Mouse (Mus musculus): ENCODE data around the gene Samd14. TPM values are rescaled to one million over a fixed set of nuclear protein-coding genes. Genes with fewer than 3 reads are reported as not detected.

The Samd14 gene
- total RNA-seq, 2 experiments from 2014 or later: 38.2 to 42.8 TPM

DNA sequence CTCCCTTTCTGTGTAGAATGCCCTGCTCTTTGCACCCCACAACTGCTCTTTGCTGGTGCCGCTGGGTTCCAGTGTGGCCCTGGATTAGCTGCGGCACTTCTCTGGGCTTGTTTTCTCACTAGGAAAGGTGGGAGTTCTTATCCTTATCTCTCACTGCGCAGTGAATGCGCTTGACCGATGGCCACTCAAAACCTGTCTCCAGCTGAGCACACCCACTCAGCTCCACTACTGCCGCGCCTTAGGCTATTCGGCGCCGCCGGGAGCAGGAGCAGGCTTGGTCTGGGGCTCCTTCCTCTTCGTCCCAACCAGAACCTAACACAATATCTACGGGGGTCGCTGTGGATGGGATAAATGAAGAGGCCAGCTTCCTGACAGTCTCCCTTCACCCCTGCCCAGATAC is 23.9 kb downstream of the Samd14 start:
- DNase-seq (ENCODE audit: low spot score in 2 of 2): no peak

DNA sequence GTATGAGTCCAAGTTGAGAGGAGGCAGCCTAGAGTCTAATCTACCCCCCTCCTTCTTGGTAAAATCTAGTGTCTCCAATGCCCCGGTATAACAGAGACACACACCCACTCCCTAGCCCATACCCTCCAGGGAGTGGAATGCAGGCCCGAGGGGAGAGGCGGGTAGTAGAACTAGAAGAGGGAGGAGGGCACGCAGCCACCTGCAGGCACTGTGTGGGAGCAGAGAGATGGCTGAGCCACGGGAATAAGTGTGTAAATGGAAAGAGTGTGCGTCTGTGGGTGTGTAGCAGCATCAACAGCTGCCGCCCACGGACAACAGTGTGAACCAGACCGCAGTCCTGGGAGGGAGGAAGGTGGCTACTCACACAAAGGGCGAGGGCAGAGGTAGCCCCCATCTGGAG is 25.2 kb downstream of the Samd14 start:
- DNase-seq (ENCODE audit: low spot score in 2 of 2): peak in 1 of 2 experiments; percentile 60

DNA sequence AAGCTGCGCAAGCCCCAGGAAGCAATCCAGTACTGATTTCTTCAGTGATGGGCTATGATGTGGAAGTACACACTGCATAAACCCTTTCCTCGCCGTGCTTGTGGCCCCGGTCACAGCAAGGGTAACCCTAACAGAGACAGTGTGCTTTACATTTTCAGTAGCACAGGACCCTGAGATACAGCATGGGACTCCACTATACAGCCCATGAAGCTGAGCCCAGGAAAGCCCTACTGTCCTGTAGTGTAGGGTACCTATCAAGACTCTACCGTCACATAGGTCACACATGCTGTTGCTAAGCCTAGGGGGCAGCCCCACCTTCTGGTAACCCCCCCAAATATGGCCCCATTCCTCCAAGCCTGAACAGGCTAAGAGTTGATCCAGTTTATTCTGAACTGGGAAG is 26.8 kb downstream of the Samd14 start:
- DNase-seq (ENCODE audit: low spot score in 2 of 2): no peak

DNA sequence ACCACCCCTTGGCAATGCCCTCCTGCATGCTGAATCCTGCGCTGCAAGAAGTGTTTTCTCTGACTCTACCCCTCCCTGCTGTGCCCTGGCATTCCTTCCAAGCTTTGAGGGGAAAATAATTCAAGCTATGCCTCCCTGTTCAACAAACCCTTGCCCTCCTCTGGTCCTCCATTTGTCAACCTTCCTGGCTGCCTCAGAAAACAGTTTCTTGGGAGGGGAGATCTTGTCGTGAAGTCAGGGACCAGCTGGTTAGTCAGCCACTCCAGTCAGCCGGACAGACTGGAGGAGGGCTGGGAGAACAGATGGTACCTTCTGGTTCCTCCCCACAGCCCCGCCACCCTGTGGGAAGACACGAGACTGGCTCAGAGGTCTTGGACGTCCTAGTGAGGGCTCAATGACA is 27.6 kb downstream of the Samd14 start:
- no peak for DNase-seq (ENCODE audit: low spot score in 2 of 2)

DNA sequence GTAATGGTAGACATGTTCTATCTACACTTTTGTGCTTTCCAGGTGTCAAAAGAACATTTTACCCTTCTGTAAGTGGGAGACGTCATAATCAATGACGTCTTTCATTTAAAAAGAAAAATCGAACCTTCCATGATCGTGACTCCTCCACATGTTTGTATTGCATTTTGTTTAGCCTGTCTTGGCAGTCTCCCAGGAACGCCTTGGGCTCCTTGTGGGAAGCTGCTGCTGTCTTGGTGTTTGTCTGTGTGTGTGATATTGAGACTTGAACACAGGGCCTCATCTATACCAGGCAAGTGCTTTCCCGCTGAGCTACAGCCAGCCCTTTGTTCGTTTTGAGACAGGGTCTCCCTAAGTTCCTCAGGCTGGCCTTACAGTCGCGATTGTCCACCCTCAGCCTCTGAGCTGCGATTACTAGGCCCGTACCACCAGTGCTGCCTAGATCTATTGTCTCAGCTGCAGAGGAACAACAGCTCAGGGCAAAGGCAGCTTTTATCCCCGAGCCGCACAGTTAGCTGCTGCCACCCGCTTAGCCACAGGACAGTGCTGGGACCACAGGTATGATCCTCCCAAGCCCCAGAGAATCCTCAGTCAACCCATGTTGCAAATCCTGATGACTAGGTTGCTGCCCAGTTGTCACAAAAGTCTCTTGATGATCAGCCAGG is 28.6 kb downstream of the Samd14 start:
- DNase-seq (ENCODE audit: low spot score in 2 of 2): peak in 1 of 2 experiments; percentile 52

DNA sequence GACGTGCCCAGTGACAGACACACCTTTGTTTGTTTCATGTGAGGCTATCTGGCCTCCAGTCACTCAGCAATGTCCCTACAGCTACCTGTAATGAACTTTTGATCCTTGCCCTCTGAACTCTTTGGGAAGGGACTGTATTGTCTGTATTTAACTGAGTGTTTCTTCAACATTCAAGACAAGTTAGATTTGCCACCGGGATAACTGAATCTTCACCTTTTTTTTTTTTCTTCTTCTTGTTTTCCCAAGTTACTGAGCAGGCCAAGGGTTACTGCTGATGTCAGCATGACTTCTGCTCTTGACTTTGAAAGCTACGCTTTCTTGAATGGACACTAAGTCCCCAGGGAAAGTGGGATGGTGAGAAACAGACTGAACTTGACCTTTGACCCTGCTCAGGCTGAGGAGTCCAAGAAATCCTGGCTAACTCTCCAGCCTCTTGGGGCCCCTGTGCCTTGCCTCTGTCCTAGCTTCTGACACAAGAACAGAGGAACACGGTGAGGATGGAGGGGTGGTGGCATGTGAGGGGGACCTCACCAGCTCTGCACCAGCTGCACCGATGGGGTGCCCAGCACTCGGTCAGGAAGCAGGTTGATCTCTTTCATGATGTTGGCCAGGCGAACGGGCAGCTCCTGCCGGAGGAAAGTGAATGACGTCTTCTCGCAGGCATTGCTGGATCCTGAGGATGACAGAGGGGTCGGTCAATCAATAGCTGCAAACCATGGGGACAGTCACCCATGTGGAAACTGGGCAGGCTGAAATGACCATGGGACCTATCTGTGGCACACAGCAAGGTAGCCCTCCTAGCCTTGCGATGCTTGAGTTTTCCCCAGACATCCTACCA is 29.4 kb downstream of the Samd14 start:
- no peak for DNase-seq (ENCODE audit: low spot score in 2 of 2)

DNA sequence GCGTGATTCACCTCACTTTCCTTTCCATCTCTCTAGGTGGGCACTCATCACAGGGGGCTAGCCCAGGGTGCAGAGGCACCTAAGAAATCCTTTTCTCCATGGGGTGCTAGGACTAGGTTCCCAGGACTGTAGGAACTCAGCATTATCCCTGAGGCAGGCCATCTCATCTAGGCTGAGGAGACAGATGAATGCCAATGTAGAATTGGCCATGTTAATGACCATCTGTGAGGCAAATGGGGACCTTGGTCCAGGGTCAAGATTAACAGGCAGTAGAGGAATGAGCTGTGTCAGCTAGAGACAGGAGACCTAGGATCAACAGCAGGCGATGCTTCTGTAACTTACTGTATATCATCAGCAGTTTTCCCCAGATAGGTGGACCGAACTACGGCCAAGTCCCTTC is 30.1 kb downstream of the Samd14 start:
- no peak for DNase-seq (ENCODE audit: low spot score in 2 of 2)

DNA sequence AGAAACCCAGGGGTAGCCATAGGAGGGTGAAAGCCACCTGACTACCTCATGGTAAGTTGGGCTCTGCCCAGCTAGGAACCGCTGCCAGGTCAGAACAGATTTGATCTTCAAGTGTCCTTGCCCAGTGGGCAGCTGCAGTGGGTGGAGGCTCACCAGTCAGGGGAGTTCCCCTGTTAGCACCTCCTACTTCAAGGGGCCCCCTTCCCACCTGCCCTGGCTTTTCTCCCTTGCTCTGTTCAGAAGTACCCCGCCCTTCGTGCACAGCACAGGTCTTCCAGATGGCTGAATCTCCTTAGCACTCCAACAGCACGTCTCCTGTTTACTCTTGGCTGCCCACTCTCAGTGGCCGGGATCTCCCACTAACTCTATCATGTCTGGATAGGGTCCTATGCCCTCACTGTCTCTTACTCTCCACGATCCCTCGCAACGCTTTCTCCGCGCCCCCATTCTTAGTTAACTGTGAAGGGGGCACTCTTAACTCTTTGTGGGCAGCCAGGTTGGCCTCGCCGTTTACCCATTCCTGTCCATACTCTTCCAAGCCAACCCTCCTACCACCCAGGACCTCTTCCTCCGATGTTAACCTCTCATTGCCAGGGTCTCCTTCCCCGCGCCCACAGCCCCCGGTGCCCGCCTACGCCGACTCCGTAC is 30.9 kb downstream of the Samd14 start:
- peak in 1 of 2 experiments; percentile 51 for DNase-seq (ENCODE audit: low spot score in 2 of 2)

DNA sequence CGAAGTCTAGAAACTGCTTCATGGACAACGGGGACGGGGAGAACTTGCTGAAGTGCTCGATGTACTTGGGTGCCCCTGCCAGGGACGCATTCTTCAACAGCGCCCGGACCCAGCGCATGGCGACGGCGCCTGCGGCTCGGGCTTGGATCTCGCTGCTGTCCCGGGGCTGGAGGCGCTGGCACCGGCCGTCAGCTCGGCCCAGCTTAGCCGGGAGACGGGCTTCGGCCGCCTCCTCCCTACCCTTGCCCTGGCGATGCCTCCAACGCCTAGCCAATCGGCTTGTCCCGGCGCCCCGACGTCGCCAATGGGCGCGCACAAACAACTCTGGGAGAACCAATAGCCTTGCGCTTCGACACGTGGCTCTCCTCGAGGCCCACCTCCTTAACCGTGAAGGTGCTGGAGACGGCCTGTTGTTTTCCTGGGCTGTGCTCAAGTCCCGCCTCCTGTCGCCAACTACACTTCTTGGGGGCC is 31.5 kb downstream of the Samd14 start, which contains the start of gene Pdk2:
TSS of gene Pdk2 (minus strand) at position 216 of the 471 bp plus-strand sequence.
- peak; percentile 97 to 98 for DNase-seq (ENCODE audit: low spot score in 2 of 2)

DNA sequence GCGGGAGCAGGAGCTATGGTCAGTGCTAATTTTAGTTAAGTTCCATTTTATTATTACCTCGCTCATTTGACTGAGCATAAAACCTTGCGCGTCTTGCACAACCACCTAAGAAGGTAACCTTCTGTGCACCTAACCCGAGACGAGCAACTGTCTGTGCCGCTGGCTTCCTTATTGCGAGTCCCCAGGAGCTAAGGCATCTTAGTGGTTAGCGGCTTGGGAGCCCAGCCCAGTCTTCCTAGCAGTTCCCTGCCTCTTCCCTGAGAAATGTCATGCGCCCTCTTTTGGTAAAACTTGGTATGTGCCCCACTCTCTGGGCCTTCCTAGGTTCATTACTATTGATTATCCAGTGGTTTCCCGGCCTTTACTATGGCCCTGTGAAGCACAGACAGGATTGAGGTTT is 32.4 kb downstream of the Samd14 start:
- DNase-seq (ENCODE audit: low spot score in 2 of 2): peak; percentile 72 to 92

DNA sequence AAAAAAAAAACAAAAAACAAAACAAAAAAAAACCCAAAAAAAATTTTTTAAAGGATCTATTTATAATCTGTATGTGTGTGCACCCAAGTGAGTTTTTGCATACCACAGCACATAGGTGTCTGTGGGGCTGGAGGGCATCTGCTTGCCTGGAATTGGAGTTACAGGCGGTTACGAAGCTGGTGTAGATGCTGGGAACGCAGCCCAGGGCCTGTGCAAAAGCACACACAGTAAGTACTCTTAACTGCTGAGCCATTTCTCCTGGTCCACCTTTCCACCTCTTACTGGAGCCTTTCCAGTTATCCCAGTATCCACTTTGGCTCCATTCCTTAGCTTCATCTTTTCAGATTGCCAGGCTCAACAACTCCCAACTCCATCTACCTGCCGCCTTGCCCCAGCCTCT is 33.4 kb downstream of the Samd14 start:
- no peak for DNase-seq (ENCODE audit: low spot score in 2 of 2)

DNA sequence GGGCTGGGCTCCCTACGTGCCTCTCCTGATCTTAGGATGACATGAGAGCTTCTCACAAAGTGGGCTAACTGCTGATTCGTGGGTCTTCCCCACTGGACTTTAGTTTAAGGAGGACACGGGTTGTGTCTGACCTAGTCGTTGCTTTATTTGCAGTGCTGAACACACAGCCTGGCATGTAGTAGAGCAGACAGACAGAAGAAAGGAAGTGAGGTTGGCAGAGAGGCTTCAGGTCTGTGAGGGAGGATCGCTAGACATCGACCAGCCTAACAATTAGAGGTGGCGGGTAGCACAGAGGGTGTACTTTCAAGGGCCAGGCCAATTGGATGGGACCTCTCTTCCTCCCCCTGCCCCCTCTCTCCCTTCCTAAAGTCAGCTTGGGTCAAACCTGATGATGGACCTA is 33.9 kb downstream of the Samd14 start:
- no peak for DNase-seq (ENCODE audit: low spot score in 2 of 2)

DNA sequence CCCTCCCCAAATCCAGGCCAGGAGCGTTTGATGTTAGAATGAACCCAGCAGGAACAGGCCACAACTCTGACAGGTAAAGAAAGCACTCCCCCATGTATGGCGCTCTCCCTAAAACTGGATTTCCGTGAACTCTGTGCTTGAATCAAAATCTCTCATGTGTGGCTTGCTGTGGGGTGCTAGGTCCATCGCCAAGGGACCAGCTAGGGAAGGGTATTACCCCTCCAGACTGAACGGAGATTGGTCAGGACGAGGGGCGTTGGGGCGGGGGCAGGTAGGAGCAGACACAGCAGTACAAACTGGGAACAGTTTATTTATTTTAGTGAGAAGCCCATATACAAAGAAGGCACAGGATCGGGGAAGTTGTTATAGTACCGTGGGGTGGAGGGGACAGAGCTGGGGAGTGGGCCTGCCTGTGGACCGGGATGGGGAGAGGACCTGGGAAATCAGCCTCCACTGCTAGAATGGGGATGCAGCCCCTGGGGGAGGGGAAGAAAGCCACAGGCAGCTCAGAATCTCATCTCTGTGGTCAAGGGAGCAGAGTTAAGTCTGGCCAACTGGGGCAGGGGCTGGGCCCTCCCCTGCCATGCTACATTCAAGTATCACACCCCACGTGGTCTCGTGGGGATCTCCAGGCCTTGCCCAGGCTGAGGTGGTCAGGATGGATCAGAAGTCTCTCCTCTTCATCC is 34.6 kb downstream of the Samd14 start:
- DNase-seq (ENCODE audit: low spot score in 2 of 2): no peak

DNA sequence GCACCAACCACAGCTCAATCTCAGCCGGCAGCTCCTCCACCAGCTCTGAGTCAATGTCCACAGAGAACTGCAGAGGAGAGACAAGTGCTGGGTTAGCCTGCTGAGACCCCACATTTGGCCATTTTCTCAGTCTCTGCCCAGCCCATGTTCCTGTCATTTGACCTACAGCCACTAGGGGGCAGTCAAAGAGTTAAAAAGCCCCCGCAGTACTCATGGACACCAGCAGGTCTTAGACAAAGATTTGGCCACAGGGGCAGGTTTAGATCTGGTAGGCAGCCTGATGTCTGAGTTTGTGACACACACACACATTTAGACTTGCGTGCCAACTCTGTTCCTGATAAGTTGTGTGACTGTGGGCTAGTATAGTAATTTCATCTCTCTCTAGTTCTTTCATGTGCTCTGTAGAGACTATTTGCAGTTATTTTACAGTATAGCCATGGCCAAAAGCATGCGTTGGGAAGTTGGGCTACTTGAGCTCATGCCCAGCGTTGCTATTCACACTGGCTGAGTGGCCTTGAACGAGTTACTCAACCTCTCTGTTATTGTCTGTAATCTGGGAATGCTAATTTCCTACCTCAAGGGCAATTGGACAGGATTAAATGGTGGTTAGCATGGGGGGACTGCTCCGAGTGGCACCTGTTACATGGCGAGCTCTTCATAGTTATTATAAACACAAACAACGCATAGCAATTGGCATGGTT is 37.5 kb downstream of the Samd14 start:
- peak in 1 of 2 experiments; percentile 68 for DNase-seq (ENCODE audit: low spot score in 2 of 2)

DNA sequence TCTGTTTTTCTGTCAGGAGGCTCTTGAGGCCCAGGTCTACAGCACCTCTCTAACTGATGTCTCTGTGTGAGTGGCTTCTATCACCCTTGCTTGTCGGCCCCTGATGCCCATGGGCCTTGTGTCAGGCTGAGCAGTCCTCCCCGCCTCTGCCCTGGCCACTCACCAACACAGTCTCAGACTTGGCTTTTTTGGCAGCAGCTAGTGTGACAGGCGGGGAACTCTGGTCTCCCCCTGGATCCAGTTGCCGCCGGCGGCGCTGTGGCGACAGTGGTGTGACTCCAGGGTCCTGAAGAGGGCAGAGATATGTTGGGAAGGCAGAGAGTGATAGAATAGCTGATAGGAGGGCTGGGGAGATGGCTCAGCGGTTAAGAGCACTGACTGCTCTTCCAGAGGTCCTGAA is 43.4 kb downstream of the Samd14 start:
- DNase-seq (ENCODE audit: low spot score in 2 of 2): no peak

DNA sequence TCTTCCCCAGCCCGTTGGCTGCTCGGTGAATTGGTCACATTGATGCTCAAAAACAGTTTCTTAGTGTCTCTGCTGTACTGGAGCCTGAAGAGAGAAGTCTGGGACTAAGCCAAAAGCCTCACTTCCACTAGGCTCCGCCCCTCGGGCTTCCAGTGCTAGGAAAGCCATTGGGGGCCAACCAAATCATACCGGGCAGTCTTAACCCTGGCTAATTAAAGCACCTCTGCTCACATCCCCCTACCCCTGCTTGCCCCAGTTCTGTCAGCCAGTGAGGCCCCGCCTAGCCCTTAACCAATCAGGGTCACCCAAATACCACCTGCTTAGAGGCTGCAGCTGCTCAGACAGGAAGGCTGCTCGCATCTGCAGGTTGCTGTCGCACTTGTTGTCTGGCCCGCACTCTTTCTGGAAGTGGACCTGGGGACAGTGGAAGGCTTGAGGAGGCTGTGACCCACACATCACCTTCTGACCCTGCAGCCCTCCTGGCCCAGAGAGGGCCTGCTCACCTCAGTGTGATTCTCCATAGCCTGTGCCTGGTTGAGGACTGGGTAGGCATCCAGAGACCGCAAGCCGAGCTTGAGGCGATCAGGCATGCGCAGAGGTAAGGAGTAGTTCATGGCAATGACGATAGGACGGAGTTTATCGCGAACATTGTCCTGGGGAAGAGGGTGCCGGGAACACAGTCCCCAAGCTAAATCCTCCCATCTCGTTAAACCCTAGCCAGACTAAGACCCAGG is 47.3 kb downstream of the Samd14 start:
- DNase-seq (ENCODE audit: low spot score in 2 of 2): no peak

DNA sequence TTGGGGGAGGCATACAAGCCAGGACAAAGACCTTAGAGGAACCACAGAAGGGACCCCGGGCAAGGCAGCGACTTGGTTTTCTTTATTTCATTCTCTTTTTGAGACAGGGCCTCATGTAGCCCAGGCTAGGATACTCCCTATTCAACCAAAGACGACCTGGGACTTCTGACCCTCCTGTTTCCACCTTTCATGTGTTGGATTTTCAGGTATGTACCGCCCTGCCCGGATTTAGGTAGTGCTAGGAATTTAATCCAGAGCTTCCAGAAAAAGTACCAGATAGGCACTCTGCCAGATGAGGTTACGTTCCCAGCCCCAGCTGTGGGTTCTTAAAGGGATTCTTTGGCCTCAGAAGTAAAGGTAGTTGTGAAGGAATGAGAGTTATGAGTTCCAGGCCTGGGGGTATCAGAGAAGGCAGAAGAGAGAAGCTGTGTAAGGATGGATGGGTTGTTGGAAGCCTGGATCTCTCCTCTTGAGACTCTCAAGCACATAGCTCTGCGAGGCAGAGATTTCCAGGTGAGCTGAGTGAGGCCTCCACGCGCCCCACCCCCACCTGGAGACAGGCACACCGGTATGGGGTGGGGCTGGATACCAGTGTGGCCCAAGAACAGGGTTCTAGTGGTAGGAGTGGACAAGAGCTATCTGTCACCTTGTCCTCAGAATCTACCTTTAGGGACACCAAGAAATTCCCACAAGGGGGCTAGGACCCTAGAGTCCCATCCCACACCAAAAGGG is 59.7 kb downstream of the Samd14 start:
- no peak for DNase-seq (ENCODE audit: low spot score in 2 of 2)

DNA sequence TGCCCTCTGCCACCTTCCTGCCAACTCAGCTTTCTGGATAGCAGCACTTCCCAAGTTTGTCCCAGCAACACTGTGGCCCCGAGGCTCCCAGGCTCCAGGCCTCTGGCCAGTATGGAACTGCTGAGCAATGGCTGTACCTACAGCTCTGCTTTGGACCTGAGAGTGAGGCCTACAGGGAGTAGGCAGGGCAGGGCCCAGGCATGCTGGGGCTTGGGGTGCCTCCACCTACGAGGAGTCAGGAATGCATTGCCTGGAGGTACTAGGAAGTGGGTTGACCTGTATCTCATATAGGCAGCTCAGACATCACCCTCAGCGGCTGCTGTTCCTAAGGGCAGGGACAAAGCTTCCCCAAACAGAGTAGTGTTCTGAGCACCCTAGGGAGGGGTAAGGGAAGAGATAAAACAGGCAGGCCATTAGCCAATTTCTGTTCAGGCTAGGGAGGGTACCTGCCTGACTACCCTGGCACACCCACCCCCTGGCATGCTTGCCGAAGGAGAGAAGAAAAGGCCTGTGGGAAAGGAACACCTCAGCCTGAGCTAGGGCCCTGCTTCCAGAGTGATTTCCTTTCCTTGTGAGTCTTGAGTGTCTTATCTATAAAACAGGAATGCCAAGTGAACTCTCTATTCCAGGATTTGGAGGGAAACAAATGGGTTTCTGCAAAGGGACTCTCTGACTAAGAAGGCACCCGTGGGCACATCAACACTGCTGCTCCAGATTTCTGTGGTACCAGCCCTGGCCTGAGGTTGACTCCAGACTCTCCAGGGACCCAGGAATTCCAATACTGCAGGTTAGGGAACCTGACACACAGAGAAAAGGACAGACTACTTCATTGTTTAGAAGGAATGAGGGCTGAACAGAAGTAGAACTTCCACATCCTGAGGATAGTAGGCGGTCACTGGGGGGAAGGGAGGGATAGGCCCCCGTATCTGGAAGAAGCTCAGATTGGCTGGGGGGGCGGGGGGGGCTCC is 60.7 kb downstream of the Samd14 start:
- DNase-seq (ENCODE audit: low spot score in 2 of 2): no peak

Data from layer of hippocampus, adult 18-20 months (tissue).